Mouse (Mus musculus) lung, postnatal 0 days (tissue): ENCODE results near the gene Lbh. TPM values are rescaled to one million over a fixed set of nuclear protein-coding genes. Genes with fewer than 3 reads are reported as not detected.

ENCODE experiments used
- ATAC-seq: fragments of 200-750 bp; cut with Nextera tagmentation; 2 replicates; pipeline ENCODE4 v1.8.0; 2017; ENCODE audit warnings: moderate library complexity
- DNase-seq: peaks from one replicate; pipeline ENCODE4 v3.0.0-alpha.2; 2016; ENCODE audit warnings: low spot score
- H3K27ac ChIP-seq: fragments of 300-500 bp; sonication (generic); 2 replicates; pipeline ENCODE4 v1.5.1; 2014; ENCODE audit warnings: antibody characterized with exemption, mild to moderate bottlenecking, low read length, mixed read lengths
- H3K27me3 ChIP-seq: fragments of 300-500 bp; sonication (generic); replicated peaks from 2 replicates; pipeline ENCODE4 v1.6.1; 2014; ENCODE audit warnings: low read length, mixed read lengths; ENCODE audit not compliant: insufficient read depth
- H3K36me3 ChIP-seq: fragments of 300-500 bp; sonication (generic); 2 replicates; pipeline ENCODE4 v1.6.1; 2014; ENCODE audit warnings: low read length, mixed read lengths; ENCODE audit not compliant: insufficient read depth
- H3K4me1 ChIP-seq: fragments of 300-500 bp; sonication (generic); 2 replicates; pipeline ENCODE4 v1.6.1; 2014; ENCODE audit warnings: antibody characterized with exemption, low read depth, low read length, mixed read lengths; ENCODE audit not compliant: insufficient read depth
- H3K4me2 ChIP-seq: fragments of 300-500 bp; sonication (generic); replicated peaks from 2 replicates; pipeline ENCODE4 v1.6.1; 2014; ENCODE audit warnings: low read depth, mild to moderate bottlenecking, low read length, moderate library complexity, mixed read lengths
- H3K4me3 ChIP-seq: fragments of 300-500 bp; sonication (generic); 2 replicates; pipeline ENCODE4 v1.5.1; 2014; ENCODE audit warnings: low read depth, low read length
- H3K9ac ChIP-seq: fragments of 300-500 bp; sonication (generic); replicated peaks from 2 replicates; pipeline ENCODE4 v1.6.1; 2014; ENCODE audit warnings: low read depth, mild to moderate bottlenecking
- H3K9me3 ChIP-seq: fragments of 300-500 bp; sonication (generic); 2 replicates; pipeline ENCODE4 v1.6.1; 2016; ENCODE audit warnings: low read length, mixed read lengths
- CTCF ChIP-seq: IDR thresholded peaks from 2 replicates; pipeline ENCODE4 v1.5.1; 2016; ENCODE audit warnings: antibody characterized with exemption, mild to moderate bottlenecking
- EP300 ChIP-seq: IDR thresholded peaks from 2 replicates; pipeline ENCODE4 v1.6.1; 2016; ENCODE audit warnings: antibody characterized with exemption, mild to moderate bottlenecking, control low read depth
- WGBS: fragments of 180-500 bp; shearing (Covaris S2); extraction: QIAGEN DNeasy Blood & Tissue Kit; methylation state at CpG from one replicate; pipeline ENCODE4 v1.1.7; 2014; 5-methylcytosine and 5-hydroxymethylcytosine counted together
- polyA plus RNA-seq: library from polyadenylated mRNA; unstranded; fragments of >200 nt; fragmentation: Nextera tagmentation; extraction: Ambion mirVana; gene quantifications from 2 replicates; pipeline ENCODE4 v1.2.1, GENCODE M21; 2015

Gene Lbh
- polyA plus RNA-seq, 1 experiment from 2014 or later = 16.2 TPM

GRCm38 (mm10) chr17:72890398-72890898 is 27.7 kb upstream of the Lbh start:
- no peaks in the 10 kb centered on the region for H3K4me1 ChIP-seq
- no peak overlapping the region for H3K4me2 ChIP-seq
- no peak overlapping the region for H3K9ac ChIP-seq
- H3K27ac ChIP-seq = no peak overlapping the region
- TF ChIP-seq CTCF (no peak), EP300 (no peak)
- no peak for DNase-seq
- H3K27me3 ChIP-seq = no peaks in the 10 kb centered on the region
- no peaks in the 10 kb centered on the region for H3K9me3 ChIP-seq
- H3K36me3 ChIP-seq = no peaks in the 10 kb centered on the region
- WGBS = 56% methylated on average over 8 of the region's 8 CpGs
- no peak overlapping the region for H3K4me3 ChIP-seq
- 0 out of 2 replicates have a peak, but pooled peaks have one; percentile 8 for ATAC-seq

GRCm38 (mm10) chr17:72891556-72891955 is 26.5 kb upstream of the Lbh start:
- no peak for TF ChIP-seq CTCF
- no peak for TF ChIP-seq EP300
- Histone ChIP-seq H3K9ac (no peak overlapping the region), H3K36me3 (no peaks in the 10 kb centered on the region), H3K4me1 (no peaks in the 10 kb centered on the region), H3K9me3 (no peaks in the 10 kb centered on the region), H3K27me3 (no peaks in the 10 kb centered on the region), H3K27ac (no peak overlapping the region), H3K4me2 (no peak overlapping the region), H3K4me3 (no peak overlapping the region)
- ATAC-seq (no peak), DNase-seq (no peak)
- 87% methylated on average over 6 of the region's 6 CpGs for WGBS

- DNase-seq = no peak
- ATAC-seq = no peak
- 94% methylated on average over 3 of the region's 3 CpGs for WGBS
- Histone ChIP-seq H3K4me2 (no peak overlapping the region), H3K9ac (no peak overlapping the region), H3K4me1 (no peaks in the 10 kb centered on the region), H3K27me3 (no peaks in the 10 kb centered on the region), H3K27ac (no peak overlapping the region), H3K9me3 (no peaks in the 10 kb centered on the region), H3K4me3 (no peak overlapping the region), H3K36me3 (no peaks in the 10 kb centered on the region)
- no peak for TF ChIP-seq CTCF
- TF ChIP-seq EP300 = no peak
Measured at GRCm38 (mm10) chr17:72895506-72895905, 22.6 kb upstream of the Lbh start.

DNA sequence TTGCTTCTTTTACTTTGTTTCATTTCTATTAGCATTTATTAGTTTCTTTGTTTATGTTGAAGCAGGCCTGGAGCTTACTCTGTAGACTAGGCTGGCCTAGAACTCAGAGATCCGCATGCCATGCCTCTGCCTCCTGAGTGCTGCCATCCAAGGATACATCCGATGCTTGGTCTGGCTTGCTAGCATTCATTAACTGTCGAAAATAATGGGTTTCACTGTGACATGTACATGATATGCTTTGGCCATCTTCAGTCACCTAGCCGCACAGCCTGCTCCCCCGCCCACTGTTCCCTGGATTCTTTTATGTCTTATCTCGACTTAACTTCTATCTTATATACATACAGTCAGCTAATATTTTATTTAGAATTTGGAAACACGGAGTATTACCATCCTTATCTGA is 21.0 kb upstream of the Lbh start:
- H3K36me3 ChIP-seq = no peaks in the 10 kb centered on the region
- H3K27ac ChIP-seq = no peak overlapping the region
- no peak for DNase-seq
- no peak overlapping the region for H3K9ac ChIP-seq
- 54% methylated on average over 7 of the region's 7 CpGs for WGBS
- H3K4me3 ChIP-seq = no peak overlapping the region
- no peak overlapping the region for H3K4me2 ChIP-seq
- H3K27me3 ChIP-seq = no peaks in the 10 kb centered on the region
- H3K4me1 ChIP-seq = no peaks in the 10 kb centered on the region
- no peaks in the 10 kb centered on the region for H3K9me3 ChIP-seq
- TF ChIP-seq EP300 (no peak), CTCF (no peak)
- ATAC-seq = no peak

DNA sequence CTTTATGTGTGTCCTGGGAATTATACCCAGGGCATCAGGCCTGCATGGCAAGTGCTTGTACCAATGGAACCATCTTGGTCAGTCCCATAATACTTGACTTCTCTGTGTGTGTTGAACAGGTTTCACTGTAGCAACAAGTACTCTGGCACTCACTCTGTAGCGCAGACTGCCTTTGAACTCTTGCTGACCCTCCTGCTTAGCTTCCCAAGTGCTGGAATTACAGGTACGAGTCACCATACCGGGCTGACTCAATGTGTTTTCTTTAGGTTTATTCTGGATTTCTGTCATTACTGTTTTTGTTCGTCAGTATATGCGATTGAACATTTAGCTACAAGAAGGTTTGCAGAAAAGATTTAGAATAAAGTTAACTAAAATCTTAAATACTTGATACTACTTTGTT is 20.1 kb upstream of the Lbh start:
- Histone ChIP-seq H3K4me2 (no peak overlapping the region), H3K27ac (no peak overlapping the region), H3K4me3 (no peak overlapping the region), H3K27me3 (no peaks in the 10 kb centered on the region), H3K9me3 (no peaks in the 10 kb centered on the region), H3K36me3 (no peaks in the 10 kb centered on the region), H3K9ac (no peak overlapping the region), H3K4me1 (no peaks in the 10 kb centered on the region)
- WGBS = 65% methylated on average over 5 of the region's 5 CpGs
- TF ChIP-seq CTCF (no peak), EP300 (no peak)
- no peak for ATAC-seq
- no peak for DNase-seq

DNA sequence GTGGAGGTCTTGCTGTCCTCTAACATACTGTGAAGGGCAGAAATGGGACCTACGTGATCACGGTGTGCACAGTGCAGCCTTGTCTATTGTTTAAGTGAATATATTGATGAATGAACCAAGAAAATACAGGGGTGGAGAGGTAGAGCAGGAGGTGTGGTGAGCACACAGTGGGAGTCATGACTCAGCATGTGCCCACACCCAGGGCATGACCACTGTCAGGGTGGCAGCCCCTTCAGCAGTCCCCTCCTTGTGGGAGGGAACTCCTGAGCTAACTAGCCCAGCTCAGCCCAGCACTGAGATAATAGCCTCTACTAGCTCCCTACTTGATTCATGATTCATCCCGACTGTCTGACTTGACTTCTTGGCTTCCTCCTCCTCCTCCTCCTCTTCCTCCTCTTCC is 19.3 kb upstream of the Lbh start:
- TF ChIP-seq EP300 (no peak), CTCF (no peak)
- H3K4me2 ChIP-seq = no peak overlapping the region
- H3K27ac ChIP-seq = no peak overlapping the region
- no peaks in the 10 kb centered on the region for H3K9me3 ChIP-seq
- H3K9ac ChIP-seq = no peak overlapping the region
- no peaks in the 10 kb centered on the region for H3K4me1 ChIP-seq
- WGBS = 56% methylated on average over 3 of the region's 3 CpGs
- DNase-seq (no peak), ATAC-seq (no peak)
- no peaks in the 10 kb centered on the region for H3K27me3 ChIP-seq
- no peak overlapping the region for H3K4me3 ChIP-seq
- H3K36me3 ChIP-seq = no peaks in the 10 kb centered on the region

DNA sequence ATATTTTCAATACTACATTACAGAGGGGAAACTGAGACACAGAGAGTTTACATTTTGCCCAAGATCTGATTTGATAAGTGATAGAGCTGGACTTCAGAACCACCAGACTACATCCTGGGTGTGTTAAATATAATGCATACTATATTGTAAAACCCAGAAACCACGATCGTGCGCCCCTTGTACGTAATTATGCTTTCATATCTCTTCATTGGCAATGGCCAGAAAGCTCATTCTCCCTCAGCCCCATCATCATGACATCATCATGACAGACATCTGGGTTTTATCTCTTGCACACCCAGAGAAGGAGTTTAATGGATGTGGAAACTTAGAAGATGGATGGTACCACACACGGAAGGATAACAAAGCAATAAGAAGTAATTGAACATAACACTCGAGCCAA is 17.1 kb upstream of the Lbh start:
- Histone ChIP-seq H3K9ac (no peak overlapping the region), H3K27ac (no peak overlapping the region), H3K4me3 (no peak overlapping the region), H3K27me3 (no peaks in the 10 kb centered on the region), H3K4me1 (no peaks in the 10 kb centered on the region), H3K4me2 (no peak overlapping the region), H3K9me3 (no peaks in the 10 kb centered on the region), H3K36me3 (no peaks in the 10 kb centered on the region)
- TF ChIP-seq EP300 (no peak), CTCF (no peak)
- WGBS = 68% methylated on average over 6 of the region's 6 CpGs
- DNase-seq (no peak), ATAC-seq (no peak)
